Comparison of ENCODE assay signal across 11 mouse cellular contexts in the genomic region with DNA sequence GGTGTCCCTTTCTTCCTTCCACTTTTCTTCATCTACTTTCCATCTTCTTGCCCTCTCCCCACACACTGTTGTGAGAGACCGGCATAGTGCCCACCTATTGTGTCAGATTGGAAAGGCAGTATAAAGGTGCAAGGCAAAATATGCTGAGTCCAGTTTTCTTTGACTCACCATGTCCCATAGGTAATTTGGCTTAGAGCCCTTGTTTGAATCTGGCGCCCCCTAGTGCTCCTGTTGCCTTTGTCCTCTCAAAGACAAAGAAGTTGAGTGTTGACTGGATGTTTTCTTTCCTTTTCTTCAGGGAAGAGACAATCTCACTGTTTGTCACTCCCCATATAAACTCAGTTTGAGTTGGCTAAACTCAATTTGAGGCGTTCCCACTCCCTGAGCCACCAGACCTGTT.
DNase-seq lines count a peak whose midpoint lies in the region; ATAC-seq and TF ChIP-seq lines count a peak whose summit lies in the region.
"Had no signal": no experiment of that assay in that cellular context is flagged by ENCODE, and none has a peak within 500 bp of the region (broad histone marks: within the 10 kb centered on the region; RNA-seq: fewer than 3 reads in every experiment).

No protein-coding gene starts in this region.

- H3K4me3 ChIP-seq in heart, embryonic 10.5 days: no peak overlapping the region
- no peak overlapping the region for H3K4me3 ChIP-seq in stomach, postnatal 0 days (ENCODE audit: low read depth, low read length)
- H3K4me3 ChIP-seq in forebrain, embryonic 15.5 days: no peak overlapping the region
- H3K4me3 ChIP-seq: erythroblast, embryonic 14.5 days; limb, embryonic 12.5 days; myocyte had no signal

- no peaks in the 10 kb centered on the region for H3K27me3 ChIP-seq in heart, embryonic 10.5 days (ENCODE audit: insufficient read depth, poor library complexity, severe bottlenecking)
- H3K27me3 ChIP-seq in stomach, postnatal 0 days (ENCODE audit: control insufficient read depth, insufficient read depth, low read length): no peaks in the 10 kb centered on the region
- no peaks in the 10 kb centered on the region for H3K27me3 ChIP-seq in forebrain, embryonic 15.5 days
- H3K27me3 ChIP-seq: limb, embryonic 12.5 days had no signal

- WGBS in heart, embryonic 10.5 days: 56% methylated on average over 3 of the region's 3 CpGs
- 71% methylated on average over 3 of the region's 3 CpGs for WGBS in stomach, postnatal 0 days
- 73% methylated on average over 3 of the region's 3 CpGs for WGBS in forebrain, embryonic 15.5 days

- no peaks in the 10 kb centered on the region for H3K36me3 ChIP-seq in heart, embryonic 10.5 days
- H3K36me3 ChIP-seq in stomach, postnatal 0 days (ENCODE audit: control insufficient read depth, insufficient read depth, low read length): no peaks in the 10 kb centered on the region
- H3K36me3 ChIP-seq in forebrain, embryonic 15.5 days: peaks cover 4% of the 10 kb centered on the region
- H3K36me3 ChIP-seq: limb, embryonic 12.5 days had no signal

- H3K4me1 ChIP-seq in heart, embryonic 10.5 days: no peaks in the 10 kb centered on the region
- H3K4me1 ChIP-seq in stomach, postnatal 0 days (replicated peaks; ENCODE audit: control insufficient read depth, insufficient read depth): no peaks in the 10 kb centered on the region
- no peaks in the 10 kb centered on the region for H3K4me1 ChIP-seq in forebrain, embryonic 15.5 days
- H3K4me1 ChIP-seq: limb, embryonic 12.5 days had no signal

- DNase-seq in heart, postnatal 36 days: peak; percentile 11 to 19
- DNase-seq in heart, embryonic 10.5 days (ENCODE audit: low spot score): no peak
- peak; percentile 46 for DNase-seq in urinary bladder, postnatal 14 days (ENCODE audit: low spot score)
- no peak for DNase-seq in urinary bladder, postnatal 10 days (ENCODE audit: low spot score)
- DNase-seq in cerebellum, postnatal 14 days: peak; percentile 36 to 64
- DNase-seq in stomach, postnatal 0 days (ENCODE audit: low spot score): peak; percentile 17
- no peak for DNase-seq in frontal cortex, postnatal 36 days (ENCODE audit: low spot score in 2 of 2)

- no peak for TF ChIP-seq EP300 in stomach, postnatal 0 days (optimal IDR thresholded peaks at IDR 0.05)

- no peak overlapping the region for H3K9ac ChIP-seq in stomach, postnatal 0 days (ENCODE audit: low read length)
- no peak overlapping the region for H3K9ac ChIP-seq in forebrain, embryonic 15.5 days (replicated peaks)
- H3K9ac ChIP-seq: limb, embryonic 12.5 days had no signal

- intact Hi-C loops in heart, postnatal 36 days (cut with DNase I): no loop called here

- no peak for ATAC-seq in stomach, postnatal 0 days (ENCODE audit: low FRiP score, low TSS enrichment)
- ATAC-seq in forebrain, embryonic 15.5 days (replicated peaks): no peak

- no peak overlapping the region for H3K27ac ChIP-seq in heart, embryonic 10.5 days
- H3K27ac ChIP-seq in stomach, postnatal 0 days (replicated peaks): no peak overlapping the region
- no peak overlapping the region for H3K27ac ChIP-seq in forebrain, embryonic 15.5 days (replicated peaks)
- H3K27ac ChIP-seq: limb, embryonic 12.5 days had no signal

- TF ChIP-seq CTCF in stomach, postnatal 0 days (IDR thresholded peaks at IDR 0.05; ENCODE audit: low read depth): peak; percentile 61

- no peak overlapping the region for H3K4me2 ChIP-seq in stomach, postnatal 0 days (replicated peaks; ENCODE audit: low read depth)
- no peak overlapping the region for H3K4me2 ChIP-seq in forebrain, embryonic 15.5 days (replicated peaks)
- H3K4me2 ChIP-seq: limb, embryonic 12.5 days had no signal

- no peaks in the 10 kb centered on the region for H3K9me3 ChIP-seq in heart, embryonic 10.5 days
- no peaks in the 10 kb centered on the region for H3K9me3 ChIP-seq in stomach, postnatal 0 days (ENCODE audit: control insufficient read depth, low read length)
- no peaks in the 10 kb centered on the region for H3K9me3 ChIP-seq in forebrain, embryonic 15.5 days
- H3K9me3 ChIP-seq: limb, embryonic 12.5 days had no signal

Comparison
In these comparisons a context has a peak if more than half of its experiments do, and no peak if none do; other contexts are left out.
1. DNase-seq: peak in heart, postnatal 36 days (2 of 2), urinary bladder, postnatal 14 days (single experiment), cerebellum, postnatal 14 days (2 of 2) and stomach, postnatal 0 days (single experiment); none in heart, embryonic 10.5 days (single experiment), urinary bladder, postnatal 10 days (single experiment) and frontal cortex, postnatal 36 days (0 of 2).